Mouse (Mus musculus) limb, embryonic 14.5 days (tissue): ENCODE results near the gene Srsf1. TPM values are rescaled to one million over a fixed set of nuclear protein-coding genes. Genes with fewer than 3 reads are reported as not detected.
A peak's percentile ranks its signal among the peaks of the same experiment; 100 is the strongest.
"Not testable (repeated sequence)": the region's sequence is repeated elsewhere in the genome, so short reads cannot be mapped to it uniquely, and the experiment has no call there.

Experiments
- ATAC-seq: fragments of 200-750 bp; cut with Nextera tagmentation; 2 replicates; pipeline ENCODE4 v1.8.0; 2017; ENCODE audit warnings: low read depth, moderate number of reproducible peaks, moderate TSS enrichment; ENCODE audit not compliant: low FRiP score
- DNase-seq: peaks from one replicate; pipeline ENCODE4 v3.0.0-alpha.2; 2015; ENCODE audit warnings: low spot score
- H3K27ac ChIP-seq: fragments of 300-500 bp; sonication (generic); replicated peaks from 2 replicates; pipeline ENCODE4 v1.5.1; 2014; ENCODE audit warnings: low read depth, mild to moderate bottlenecking, low read length, moderate library complexity, mixed read lengths
- H3K27me3 ChIP-seq: fragments of 300-500 bp; sonication (generic); 2 replicates; pipeline ENCODE4 v1.6.1; 2014; ENCODE audit warnings: low read length, mixed read lengths; ENCODE audit not compliant: control insufficient read depth, insufficient read depth
- H3K36me3 ChIP-seq: fragments of 300-500 bp; sonication (generic); 2 replicates; pipeline ENCODE4 v1.6.1; 2014; ENCODE audit warnings: mild to moderate bottlenecking, low read length, moderate library complexity, mixed read lengths; ENCODE audit not compliant: control insufficient read depth, insufficient read depth
- H3K4me1 ChIP-seq: fragments of 300-500 bp; sonication (generic); 2 replicates; pipeline ENCODE4 v1.6.1; 2014; ENCODE audit warnings: antibody characterized with exemption, low read length, mixed read lengths; ENCODE audit not compliant: control insufficient read depth, insufficient read depth
- H3K4me2 ChIP-seq: fragments of 300-500 bp; sonication (generic); replicated peaks from 2 replicates; pipeline ENCODE4 v1.6.1; 2014; ENCODE audit warnings: low read depth, mild to moderate bottlenecking, low read length, moderate library complexity; ENCODE audit not compliant: severe bottlenecking
- H3K4me3 ChIP-seq: fragments of 300-500 bp; sonication (generic); replicated peaks from 2 replicates; pipeline ENCODE4 v1.5.1; 2014; ENCODE audit warnings: low read length
- H3K9ac ChIP-seq: fragments of 300-500 bp; sonication (generic); 2 replicates; pipeline ENCODE4 v1.6.1; 2014; ENCODE audit warnings: mild to moderate bottlenecking, low read depth, low read length, moderate library complexity; ENCODE audit not compliant: severe bottlenecking
- H3K9me3 ChIP-seq: fragments of 300-500 bp; sonication (generic); 2 replicates; pipeline ENCODE4 v1.6.1; 2016; ENCODE audit warnings: low read length; ENCODE audit not compliant: control insufficient read depth
- POLR2A ChIP-seq: fragments of 200-500 bp; IDR thresholded peaks from 2 replicates; pipeline ENCODE4 v1.8.0; 2012; ENCODE audit warnings: inconsistent platforms, mild to moderate bottlenecking, moderate library complexity, borderline replicate concordance; ENCODE audit not compliant: insufficient read depth, insufficient read length; ENCODE audit errors: extremely low read depth
- WGBS: fragments of 180-500 bp; shearing (Covaris S2); extraction: QIAGEN DNeasy Blood & Tissue Kit; methylation state at CpG from one replicate; pipeline ENCODE4 v1.1.7; 2014; 5-methylcytosine and 5-hydroxymethylcytosine counted together
- polyA plus RNA-seq, 2 experiments: library from polyadenylated mRNA; depleted of rRNA in 1 of 2; stranded (reverse) in 1 of 2; unstranded in 1 of 2; fragments of >200 nt; fragmentation: Nextera tagmentation in 1 of 2; extraction: Ambion mirVana in 1 of 2; gene quantifications; 2 replicates each; pipeline versions ENCODE4 v1.2.1 to v1.2.3; 2012 to 2014

Srsf1 gene
- polyA plus RNA-seq, 2 experiments = 338 to 524 TPM

DNA sequence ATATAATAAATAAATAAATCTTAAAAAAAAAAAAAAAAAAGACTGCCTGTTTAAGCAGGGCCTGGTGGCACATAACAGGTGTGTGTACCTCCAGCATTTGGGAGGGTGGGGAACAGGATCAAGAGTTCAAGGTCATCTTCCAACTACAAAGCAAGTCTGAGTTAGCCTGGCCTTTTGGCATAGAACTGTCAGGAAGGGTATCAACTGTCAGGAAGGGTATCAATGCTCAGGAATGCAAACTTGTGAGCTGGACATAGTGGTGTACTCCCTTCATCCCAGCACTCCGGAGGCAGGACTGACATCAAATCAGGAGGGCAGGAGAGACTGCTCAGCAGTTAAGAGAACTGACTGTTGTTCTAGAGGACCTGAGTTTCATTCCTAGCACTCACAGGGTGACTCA, 8.1 kb upstream of the Srsf1 start:
- no peak for DNase-seq
- H3K36me3 ChIP-seq = no peaks in the 10 kb centered on the region
- no peak for TF ChIP-seq POLR2A
- ATAC-seq = no peak
- WGBS = 95% methylated on average over 1 of the region's 1 CpGs
- H3K4me1 ChIP-seq = no peaks in the 10 kb centered on the region
- no peak overlapping the region for H3K27ac ChIP-seq
- H3K9ac ChIP-seq = no peak overlapping the region
- no peak overlapping the region for H3K4me3 ChIP-seq
- no peaks in the 10 kb centered on the region for H3K9me3 ChIP-seq
- no peaks in the 10 kb centered on the region for H3K27me3 ChIP-seq
- no peak overlapping the region for H3K4me2 ChIP-seq

DNA sequence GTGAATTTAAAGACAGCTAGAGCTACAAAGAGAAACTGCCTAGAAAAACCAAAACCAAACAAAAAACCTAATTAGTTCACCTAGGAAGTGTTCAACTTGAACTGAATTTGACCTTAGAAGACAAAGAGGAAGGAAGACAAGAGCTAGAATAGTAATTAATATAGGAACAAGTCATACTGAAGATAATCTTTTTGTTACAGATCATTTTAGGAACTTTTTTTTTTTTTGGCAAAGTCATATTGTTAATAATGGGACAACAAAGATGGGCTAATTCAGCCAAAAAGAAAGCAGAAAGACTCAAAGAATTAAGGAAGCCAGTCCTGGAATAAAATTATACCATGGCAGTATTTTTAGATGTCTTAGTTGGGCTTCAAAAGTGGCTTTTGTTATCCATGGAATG, 2.9 kb upstream of the Srsf1 start:
- no peak for ATAC-seq
- Histone ChIP-seq H3K9ac (no peak overlapping the region), H3K4me1 (peaks cover 9% of the 10 kb centered on the region), H3K27me3 (no peaks in the 10 kb centered on the region), H3K9me3 (no peaks in the 10 kb centered on the region), H3K4me3 (no peak overlapping the region), H3K27ac (no peak overlapping the region), H3K4me2 (no peak overlapping the region), H3K36me3 (peaks cover 6% of the 10 kb centered on the region)
- TF ChIP-seq POLR2A = no peak
- DNase-seq = no peak

- H3K27me3 ChIP-seq, H3K4me2 ChIP-seq, DNase-seq, H3K27ac ChIP-seq, H3K9me3 ChIP-seq, H3K9ac ChIP-seq, ATAC-seq, H3K4me3 ChIP-seq: not testable (repeated sequence)
- Histone ChIP-seq H3K4me1 (peaks cover 17% of the 10 kb centered on the region), H3K36me3 (peaks cover 15% of the 10 kb centered on the region)
- 97% methylated on average over 3 of the region's 3 CpGs for WGBS
Observed at GRCm38 (mm10) chr11:88045159-88045558, 2.0 kb upstream of the Srsf1 start.

DNA sequence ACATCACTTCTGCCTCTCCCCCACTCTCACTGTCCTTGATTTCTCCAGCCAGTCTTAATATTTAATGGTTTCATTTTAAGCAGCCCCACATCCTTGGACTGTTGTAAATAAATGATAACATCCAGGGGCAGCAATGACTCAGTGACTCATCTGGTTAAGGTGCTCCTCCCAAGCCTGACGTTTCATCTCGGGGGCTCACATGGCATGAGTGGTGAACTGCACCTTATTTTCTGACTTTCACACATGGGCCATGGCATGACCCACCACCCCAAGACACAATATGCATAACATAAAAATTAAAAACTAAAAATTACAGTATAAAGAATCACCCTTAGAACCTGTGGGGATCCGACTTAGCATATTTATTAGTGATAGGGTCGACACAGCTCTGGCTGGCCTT, 1.3 kb upstream of the Srsf1 start:
- Histone ChIP-seq H3K27me3 (no peaks in the 10 kb centered on the region), H3K4me3 (no peak overlapping the region), H3K9me3 (no peaks in the 10 kb centered on the region), H3K4me2 (peak overlapping the region; percentile 58; the same call in 1 of the 2 replicates), H3K4me1 (peaks cover 20% of the 10 kb centered on the region), H3K36me3 (peaks cover 21% of the 10 kb centered on the region), H3K9ac (peak overlapping the region; percentile 2; the same call in 1 of the 2 replicates), H3K27ac (no peak overlapping the region)
- ATAC-seq = no peak
- no peak for TF ChIP-seq POLR2A
- WGBS = 83% methylated on average over 4 of the region's 4 CpGs
- DNase-seq = no peak

DNA sequence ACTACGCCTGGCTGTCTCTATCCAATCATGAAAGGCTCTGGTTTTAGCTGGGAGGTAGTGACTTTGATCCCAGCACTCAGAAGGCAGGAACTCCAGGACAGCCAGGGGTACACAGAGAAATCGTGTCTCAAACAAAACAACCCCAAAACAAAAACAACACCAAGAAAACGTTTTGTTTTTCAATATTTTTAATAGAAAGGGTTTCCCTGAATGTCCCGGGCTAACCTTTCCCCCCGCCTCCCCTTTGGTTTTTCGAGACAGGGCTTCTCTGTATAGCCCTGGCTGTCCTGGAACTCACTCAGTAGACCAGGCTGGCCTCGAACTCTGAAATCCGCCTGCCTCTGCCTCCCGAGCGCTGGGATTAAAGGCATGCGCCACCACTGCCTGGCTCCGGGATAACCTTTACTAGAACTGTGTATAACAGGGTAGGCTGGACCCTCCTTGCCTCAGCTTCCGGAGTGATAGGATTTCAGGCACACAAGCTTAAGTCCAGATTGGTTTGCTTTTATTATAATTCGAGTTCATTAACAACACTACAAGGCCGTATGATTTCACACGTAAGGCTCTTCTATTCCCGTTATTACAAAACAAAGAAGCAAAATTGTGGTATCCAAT, 743 bp upstream of the Srsf1 start:
- peak overlapping the region; percentile 91 for H3K4me3 ChIP-seq
- WGBS = 60% methylated on average over 17 of the region's 17 CpGs
- no peak for DNase-seq
- peak overlapping the region; percentile 100 for H3K9ac ChIP-seq
- peaks cover 24% of the 10 kb centered on the region for H3K36me3 ChIP-seq
- no peaks in the 10 kb centered on the region for H3K27me3 ChIP-seq
- ATAC-seq = no peak
- no peak for TF ChIP-seq POLR2A
- H3K4me2 ChIP-seq = peak overlapping the region; percentile 58
- H3K9me3 ChIP-seq = no peaks in the 10 kb centered on the region
- peak overlapping the region; percentile 99; the same call in 1 of the 2 replicates for H3K27ac ChIP-seq
- peaks cover 23% of the 10 kb centered on the region for H3K4me1 ChIP-seq

- H3K4me2 ChIP-seq = peak overlapping the region; percentile 58
- 2% methylated on average over 49 of the region's 76 CpGs for WGBS
- H3K4me1 ChIP-seq = peaks cover 23% of the 10 kb centered on the region
- peak overlapping the region; percentile 100 for H3K9ac ChIP-seq
- H3K9me3 ChIP-seq = no peaks in the 10 kb centered on the region
- peak overlapping the region; percentile 99 for H3K27ac ChIP-seq
- H3K4me3 ChIP-seq = peak overlapping the region; percentile 91
- ATAC-seq = peak; percentile 47
- no peak for DNase-seq
- TF ChIP-seq POLR2A = no peak
- H3K36me3 ChIP-seq = peaks cover 35% of the 10 kb centered on the region
- H3K27me3 ChIP-seq = no peaks in the 10 kb centered on the region
Observed at GRCm38 (mm10) chr11:88047871-88048531, 828 bp downstream of the Srsf1 start.
